Mouse (Mus musculus) heart, embryonic 14.5 days (tissue): ENCODE measurements around the gene Tmcc3. TPM values are rescaled to one million over a fixed set of nuclear protein-coding genes. Genes with fewer than 3 reads are reported as not detected.

Experiments used
- ATAC-seq: fragments of 200-750 bp; cut with Nextera tagmentation; 2 replicates; pipeline ENCODE4 v1.8.0; 2017; ENCODE audit warnings: low read depth, moderate TSS enrichment; ENCODE audit not compliant: insufficient number of reproducible peaks, insufficient read depth, low FRiP score
- H3K27ac ChIP-seq, 2 experiments: fragments of 200-500 bp in 1 of 2; fragments of 300-500 bp in 1 of 2; sonication (generic) in 1 of 2; replicated peaks in 1 of 2; 2 replicates each; pipeline ENCODE4 v1.5.1; 2012 to 2014; ENCODE audit warnings: low read depth in 2 of 2, low read length in 2 of 2, control low read depth in 1 of 2, mild to moderate bottlenecking in 1 of 2, mixed read lengths in 1 of 2; ENCODE audit not compliant: control insufficient read depth in 1 of 2, insufficient read depth in 1 of 2
- H3K27me3 ChIP-seq: fragments of 300-500 bp; sonication (generic); 2 replicates; pipeline ENCODE4 v1.6.1; 2014; ENCODE audit warnings: mild to moderate bottlenecking, low read length, control low read depth; ENCODE audit not compliant: control insufficient read depth, insufficient read depth
- H3K36me3 ChIP-seq: fragments of 300-500 bp; sonication (generic); 2 replicates; pipeline ENCODE4 v1.6.1; 2014; ENCODE audit warnings: mild to moderate bottlenecking, control low read depth, low read length, mixed read lengths; ENCODE audit not compliant: control insufficient read depth, insufficient read depth
- H3K4me1 ChIP-seq, 2 experiments: fragments of 200-500 bp in 1 of 2; fragments of 300-500 bp in 1 of 2; sonication (generic) in 1 of 2; 2 replicates each; pipeline ENCODE4 v1.6.1; 2012 to 2014; ENCODE audit warnings: low read length in 2 of 2, control low read depth in 1 of 2, mixed read lengths in 1 of 2; ENCODE audit not compliant: control insufficient read depth in 2 of 2, insufficient read depth in 2 of 2
- H3K4me2 ChIP-seq: fragments of 300-500 bp; sonication (generic); 2 replicates; pipeline ENCODE4 v1.6.1; 2014; ENCODE audit warnings: mild to moderate bottlenecking, low read length
- H3K4me3 ChIP-seq, 2 experiments: fragments of 200-500 bp in 1 of 2; fragments of 300-500 bp in 1 of 2; sonication (generic) in 1 of 2; 2 replicates each; pipeline ENCODE4 v1.5.1; 2012 to 2014; ENCODE audit warnings: low read length in 2 of 2, mild to moderate bottlenecking in 2 of 2, control low read depth in 1 of 2, low read depth in 1 of 2, moderate library complexity in 1 of 2; ENCODE audit not compliant: control insufficient read depth in 1 of 2, insufficient read depth in 1 of 2
- H3K9ac ChIP-seq: fragments of 300-500 bp; sonication (generic); 2 replicates; pipeline ENCODE4 v1.6.1; 2014; ENCODE audit warnings: mild to moderate bottlenecking, low read length
- H3K9me3 ChIP-seq: fragments of 300-500 bp; sonication (generic); 2 replicates; pipeline ENCODE4 v1.6.1; 2016; ENCODE audit warnings: low read length, control low read depth; ENCODE audit not compliant: control insufficient read depth
- WGBS: fragments of 180-500 bp; shearing (Covaris S2); extraction: QIAGEN DNeasy Blood & Tissue Kit; methylation state at CpG from one replicate; pipeline ENCODE4 v1.1.7; 2014; 5-methylcytosine and 5-hydroxymethylcytosine counted together
- polyA plus RNA-seq: library from polyadenylated mRNA; unstranded; fragments of >200 nt; fragmentation: Nextera tagmentation; extraction: Ambion mirVana; gene quantifications from 2 replicates; pipeline ENCODE4 v1.2.1, GENCODE M21; 2014

Gene Tmcc3
- polyA plus RNA-seq, 1 experiment from 2014 or later: 9.6 TPM

DNA sequence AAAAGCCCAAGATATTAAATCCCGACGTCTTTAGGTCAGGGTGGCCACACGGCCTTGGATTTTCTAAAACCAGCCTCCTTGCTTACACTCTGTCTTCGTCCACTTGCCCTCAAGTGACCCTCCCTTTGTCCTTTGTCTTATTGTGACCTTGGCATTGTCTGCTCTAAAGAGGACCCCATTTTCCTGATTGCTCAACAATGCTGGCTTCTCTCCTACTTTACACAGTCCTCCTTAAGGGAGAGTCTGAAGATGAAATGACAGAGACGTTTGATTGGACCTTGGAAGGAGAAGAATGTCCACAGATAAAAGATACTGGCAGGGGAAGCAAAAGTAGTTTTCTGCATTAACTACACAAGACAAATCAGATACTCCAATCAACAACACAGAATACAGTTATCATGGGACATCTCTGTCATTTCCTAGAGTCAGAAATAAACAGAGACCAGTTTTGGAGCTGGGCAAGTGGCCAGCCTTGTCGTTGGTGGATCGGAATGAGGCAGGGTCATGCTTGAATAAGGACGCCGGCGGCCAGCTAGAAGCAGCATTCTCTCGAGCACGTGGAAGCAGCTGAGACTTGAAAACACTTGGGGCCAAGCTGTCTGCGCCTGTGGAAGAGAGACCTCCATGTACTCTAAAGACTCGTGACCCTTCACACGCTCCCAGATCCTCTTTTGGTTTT, 150.8 kb downstream of the Tmcc3 start:
- no peaks in the 10 kb centered on the region for H3K9me3 ChIP-seq
- peak; percentile 67; the same call in 1 of the 2 replicates for ATAC-seq
- 30% methylated on average over 15 of the region's 15 CpGs for WGBS
- H3K9ac ChIP-seq: no peak overlapping the region
- 0 out of 2 replicates have a peak overlapping the region, but pooled peaks have one; percentile 14 for H3K4me2 ChIP-seq
- no peaks in the 10 kb centered on the region for H3K27me3 ChIP-seq
- no peaks in the 10 kb centered on the region for H3K36me3 ChIP-seq
- peaks cover 16 to 37% of the 10 kb centered on the region in 2 experiments for H3K4me1 ChIP-seq
- H3K27ac ChIP-seq: peak overlapping the region; percentile 38 to 48; a peak in 1 of 4 replicates
- H3K4me3 ChIP-seq: no peak overlapping the region

DNA sequence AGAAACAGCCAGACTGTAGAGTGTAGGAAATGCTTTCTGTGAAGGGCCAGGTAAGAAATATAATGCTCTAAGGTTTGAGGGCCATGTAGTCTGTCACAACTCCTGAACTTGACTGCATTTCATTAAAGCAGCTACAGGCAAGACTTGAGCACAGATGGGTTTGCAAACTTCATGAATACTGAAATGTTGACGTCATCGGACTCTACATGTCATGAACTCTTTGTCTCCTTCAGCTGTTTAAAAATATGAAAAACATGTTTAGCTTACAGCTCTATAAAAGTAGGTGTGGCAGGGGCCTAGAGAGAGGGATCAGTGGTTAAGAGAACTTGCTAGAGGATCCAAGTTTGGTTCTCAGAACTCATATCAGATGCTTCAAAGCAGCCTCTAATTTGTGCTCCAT, 151.7 kb downstream of the Tmcc3 start:
- Histone ChIP-seq H3K27me3 (no peaks in the 10 kb centered on the region), H3K9ac (no peak overlapping the region), H3K4me2 (no peak overlapping the region), H3K4me1 (peaks cover 16 to 36% of the 10 kb centered on the region in 2 experiments), H3K36me3 (no peaks in the 10 kb centered on the region), H3K4me3 (no peak overlapping the region), H3K27ac (peak overlapping the region in 1 of 2 experiments; percentile 48; a peak in 1 of 4 replicates), H3K9me3 (no peaks in the 10 kb centered on the region)
- 67% methylated on average over 2 of the region's 2 CpGs for WGBS
- ATAC-seq: no peak

DNA sequence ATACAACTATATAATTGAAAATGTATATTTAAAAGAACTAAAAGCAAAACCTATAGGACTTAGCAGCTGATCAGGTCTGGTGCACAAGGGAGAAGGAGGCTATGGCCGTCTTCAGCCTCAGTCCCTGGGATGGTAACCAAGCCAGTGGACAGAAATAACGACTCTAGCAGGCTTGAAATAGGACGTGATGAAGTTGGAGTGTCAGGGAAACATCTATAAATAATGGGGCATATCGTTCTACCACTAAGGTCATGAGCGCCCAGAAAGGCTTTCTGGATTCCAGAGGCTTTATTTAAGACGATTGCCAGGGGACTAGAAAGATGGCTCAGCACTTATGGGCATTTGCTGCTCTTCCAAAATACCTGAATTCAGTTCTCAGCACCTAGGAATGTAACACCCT, 153.9 kb downstream of the Tmcc3 start:
- peaks cover 14 to 30% of the 10 kb centered on the region in 2 experiments for H3K4me1 ChIP-seq
- H3K9ac ChIP-seq: no peak overlapping the region
- 39% methylated on average over 6 of the region's 6 CpGs for WGBS
- no peaks in the 10 kb centered on the region for H3K9me3 ChIP-seq
- no peak overlapping the region; a peak in 1 of 4 replicates for H3K27ac ChIP-seq
- no peak for ATAC-seq
- H3K4me2 ChIP-seq: no peak overlapping the region
- H3K27me3 ChIP-seq: no peaks in the 10 kb centered on the region
- no peak overlapping the region for H3K4me3 ChIP-seq
- no peaks in the 10 kb centered on the region for H3K36me3 ChIP-seq

DNA sequence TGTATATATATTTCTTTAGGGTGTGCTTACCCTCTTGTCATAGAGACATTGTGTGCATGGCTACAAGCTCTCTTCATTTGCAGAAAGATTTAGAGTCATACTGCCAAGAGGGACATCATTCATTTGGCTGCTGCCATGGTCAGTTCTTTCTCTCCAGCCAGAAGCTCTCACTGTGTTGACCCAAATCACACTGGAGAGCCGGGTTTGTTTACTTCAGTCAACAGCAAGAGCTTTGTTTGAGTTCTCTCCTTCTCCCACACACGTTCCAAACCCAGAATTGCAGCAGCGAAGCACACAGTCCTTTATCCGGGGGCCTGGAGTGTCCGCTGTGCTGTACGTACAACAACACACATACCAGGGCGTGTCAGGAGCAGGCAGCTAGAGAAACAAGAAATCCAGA, 154.6 kb downstream of the Tmcc3 start:
- H3K4me2 ChIP-seq: no peak overlapping the region
- no peak for ATAC-seq
- no peak overlapping the region for H3K27ac ChIP-seq
- no peak overlapping the region for H3K9ac ChIP-seq
- WGBS: 72% methylated on average over 7 of the region's 7 CpGs
- H3K9me3 ChIP-seq: no peaks in the 10 kb centered on the region
- no peaks in the 10 kb centered on the region for H3K36me3 ChIP-seq
- H3K4me3 ChIP-seq: no peak overlapping the region
- no peaks in the 10 kb centered on the region for H3K27me3 ChIP-seq
- peaks cover 14 to 30% of the 10 kb centered on the region in 2 experiments for H3K4me1 ChIP-seq

DNA sequence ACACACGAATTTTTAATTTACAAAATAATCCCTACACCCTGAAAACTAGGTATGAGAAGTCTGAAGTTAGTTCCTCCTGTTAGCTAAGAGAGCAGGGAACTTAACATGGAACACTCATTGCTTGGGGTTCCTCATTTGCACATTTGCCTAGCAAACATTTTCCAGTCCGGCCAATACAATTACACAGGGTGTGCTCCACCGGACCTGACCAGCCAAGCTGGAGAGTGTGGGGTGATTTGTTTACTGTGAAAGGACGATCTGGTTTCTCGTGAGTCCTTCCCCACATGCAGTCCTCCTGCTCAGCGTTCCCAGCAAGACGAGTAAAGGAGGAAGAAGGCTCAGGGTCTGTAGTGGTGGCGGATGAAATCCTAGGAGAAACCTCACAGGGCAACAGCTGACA, 159.7 kb downstream of the Tmcc3 start:
- no peaks in the 10 kb centered on the region for H3K36me3 ChIP-seq
- H3K4me3 ChIP-seq: no peak overlapping the region
- H3K9me3 ChIP-seq: no peaks in the 10 kb centered on the region
- no peaks in the 10 kb centered on the region for H3K27me3 ChIP-seq
- 58% methylated on average over 8 of the region's 8 CpGs for WGBS
- no peak overlapping the region for H3K27ac ChIP-seq
- H3K4me2 ChIP-seq: no peak overlapping the region
- ATAC-seq: no peak
- no peak overlapping the region for H3K9ac ChIP-seq
- H3K4me1 ChIP-seq: no peaks in the 10 kb centered on the region

DNA sequence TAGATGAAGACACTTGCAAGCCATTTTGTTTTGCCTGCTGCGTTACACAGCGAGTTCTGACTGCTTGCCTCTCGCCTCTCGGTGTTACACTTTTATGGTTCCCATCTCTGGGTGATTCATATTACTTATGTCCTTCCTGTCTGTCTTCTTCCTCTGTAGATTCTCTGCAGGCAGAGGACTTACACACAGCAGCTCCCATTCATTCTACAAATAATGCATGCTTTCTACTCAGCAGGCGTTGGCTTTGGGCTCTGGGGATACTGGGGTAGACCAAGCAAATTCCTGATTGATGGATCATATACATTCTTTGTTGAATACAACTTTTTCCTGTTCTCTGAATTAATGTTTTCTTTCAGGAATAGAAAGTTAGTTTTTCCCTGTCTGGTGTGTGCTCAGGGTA, 161.8 kb downstream of the Tmcc3 start:
- 85% methylated on average over 5 of the region's 5 CpGs for WGBS
- Histone ChIP-seq H3K27ac (no peak overlapping the region), H3K9me3 (no peaks in the 10 kb centered on the region), H3K9ac (no peak overlapping the region), H3K4me1 (no peaks in the 10 kb centered on the region), H3K36me3 (no peaks in the 10 kb centered on the region), H3K4me2 (no peak overlapping the region), H3K4me3 (no peak overlapping the region), H3K27me3 (no peaks in the 10 kb centered on the region)
- no peak for ATAC-seq

DNA sequence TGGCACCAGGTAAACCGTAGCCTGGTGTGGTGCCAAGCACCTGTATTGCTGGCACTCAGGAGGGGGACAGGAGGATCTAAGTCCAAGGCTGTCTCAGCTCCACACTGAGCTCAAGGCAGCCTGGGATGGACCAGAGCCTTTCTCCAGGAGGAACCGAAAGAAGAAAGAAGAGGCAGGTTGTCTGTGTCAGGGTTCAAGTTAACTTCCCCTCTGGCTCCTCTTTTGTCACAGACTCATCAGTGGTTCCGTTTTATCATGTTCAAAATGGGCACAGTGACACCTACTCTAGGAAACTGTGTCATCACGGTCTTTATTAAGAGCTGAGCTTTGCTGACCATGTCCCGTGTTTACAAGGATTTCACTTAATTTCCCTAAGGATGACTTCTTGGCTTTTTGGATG, 162.4 kb downstream of the Tmcc3 start:
- H3K9ac ChIP-seq: no peak overlapping the region
- H3K36me3 ChIP-seq: no peaks in the 10 kb centered on the region
- ATAC-seq: no peak
- no peaks in the 10 kb centered on the region for H3K4me1 ChIP-seq
- 81% methylated on average over 5 of the region's 5 CpGs for WGBS
- no peak overlapping the region for H3K4me3 ChIP-seq
- H3K4me2 ChIP-seq: no peak overlapping the region
- H3K9me3 ChIP-seq: no peaks in the 10 kb centered on the region
- H3K27ac ChIP-seq: no peak overlapping the region
- H3K27me3 ChIP-seq: no peaks in the 10 kb centered on the region
